Mouse (Mus musculus) G1E (cell line): Measurements from ENCODE around the gene Il2rb.

Experiments used
- CTCF ChIP-seq: IDR thresholded peaks from 2 replicates; pipeline ENCODE4 v1.5.1; 2012; ENCODE audit warnings: low read depth, low read length, inconsistent platforms, mixed read lengths
- GATA1 ChIP-seq: IDR thresholded peaks from 2 replicates; pipeline ENCODE4 v1.6.1; 2012; ENCODE audit warnings: borderline replicate concordance, low read length, inconsistent platforms, mixed read lengths
- TAL1 ChIP-seq: conservative IDR thresholded peaks from 2 replicates; pipeline ENCODE4 v1.6.1; 2012; ENCODE audit warnings: low read depth, low read length, inconsistent platforms, mixed read lengths

DNA sequence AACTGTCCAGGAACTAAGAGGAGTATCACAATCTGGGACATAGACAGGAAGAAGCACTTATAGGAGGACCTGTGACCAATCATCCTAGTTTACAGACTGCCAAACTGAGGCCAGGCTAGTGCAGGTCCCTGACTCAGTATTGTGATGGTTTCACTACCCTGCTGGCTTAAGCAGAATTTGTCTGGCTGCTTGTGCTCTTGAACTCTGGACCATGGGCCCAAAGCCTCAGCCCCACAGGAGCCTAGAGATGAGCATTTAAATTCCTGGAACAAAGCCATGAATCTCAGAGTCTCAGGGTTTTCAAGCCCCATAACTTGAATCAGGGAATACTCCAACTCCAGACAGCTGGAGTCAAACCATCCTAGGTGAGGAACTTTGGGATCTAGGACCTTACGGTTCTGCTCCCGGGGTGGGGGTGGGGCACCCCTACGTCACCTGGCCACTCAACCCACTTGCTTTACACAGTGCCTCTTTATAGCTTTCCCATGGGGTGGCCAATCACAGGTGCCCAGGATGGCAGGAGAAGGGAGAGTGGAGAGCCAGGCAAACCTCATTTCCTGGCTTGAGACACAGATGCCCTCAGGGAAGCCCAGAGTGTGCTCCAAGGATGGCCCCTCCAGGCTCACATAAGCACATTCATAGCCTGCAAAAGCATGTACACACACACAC is 47.2 kb upstream of the Il2rb start:
- TF ChIP-seq GATA1 (no peak), CTCF (no peak), TAL1 (no peak)
